Mouse (Mus musculus): ENCODE measurements around the gene Bcl3. TPM values are rescaled to one million over a fixed set of nuclear protein-coding genes. Genes with fewer than 3 reads are reported as not detected.

Gene Bcl3
- polyA plus RNA-seq, 1 experiment from 2014 or later, result 6.9 TPM

DNA sequence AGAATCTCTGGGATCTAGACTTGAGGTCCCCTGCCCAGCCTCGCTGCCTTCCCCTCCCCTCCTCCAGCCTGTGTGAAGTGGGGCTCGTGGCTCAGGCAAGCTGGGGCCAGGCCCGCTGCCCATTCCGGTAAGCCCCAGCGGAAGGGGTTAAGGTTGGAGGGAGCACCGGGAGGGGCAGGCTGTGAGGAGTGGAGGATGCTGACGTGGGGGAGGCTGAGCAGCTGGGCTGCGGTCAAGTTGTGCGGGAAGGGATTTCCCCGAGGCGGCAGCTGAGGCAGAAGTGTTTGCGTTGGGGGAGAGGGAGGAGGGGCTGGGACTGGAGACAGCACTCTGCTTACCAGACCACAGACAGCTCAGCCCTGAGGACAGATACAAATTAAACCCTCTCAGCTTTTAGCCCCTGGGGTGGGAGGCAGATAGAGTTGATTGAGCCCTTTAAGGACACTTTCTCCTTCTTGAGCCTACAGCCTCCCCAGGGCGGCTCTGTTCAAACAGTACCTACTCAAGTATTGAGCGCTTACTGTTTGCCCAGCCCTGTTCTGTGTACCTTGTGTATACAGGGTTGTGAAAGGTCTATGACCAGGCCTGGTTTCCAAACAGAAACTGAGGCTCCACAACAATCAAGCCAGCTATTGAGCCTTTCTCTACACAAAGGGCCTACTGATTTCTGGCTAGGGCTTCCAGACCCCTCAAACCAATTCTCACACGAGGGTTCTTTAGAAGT lies 5.0 kb downstream of the Bcl3 start:
- 5% methylated on average over 15 of the region's 15 CpGs for WGBS
- H3K4me3 ChIP-seq (replicated peaks), result peak overlapping the region; percentile 44
- peaks cover 13% of the 10 kb centered on the region for H3K27me3 ChIP-seq
- H3K9ac ChIP-seq, result no peak overlapping the region
- peak overlapping the region; percentile 70 for H3K4me2 ChIP-seq (replicated peaks)
- ATAC-seq (ENCODE audit: insufficient number of reproducible peaks, low FRiP score, low TSS enrichment, low read depth), result peak; percentile 83
- no peaks in the 10 kb centered on the region for H3K36me3 ChIP-seq
- H3K4me1 ChIP-seq, result peaks cover 38% of the 10 kb centered on the region
- peak overlapping the region; percentile 87 for H3K27ac ChIP-seq (replicated peaks)
- H3K9me3 ChIP-seq (replicated peaks), result no peaks in the 10 kb centered on the region

GRCm38 (mm10) chr7:19816224-19816771 lies 6.3 kb downstream of the Bcl3 start:
- Histone ChIP-seq H3K9ac (peak overlapping the region; percentile 28), H3K9me3 (replicated peaks) (no peaks in the 10 kb centered on the region), H3K4me3 (replicated peaks) (peak overlapping the region; percentile 44), H3K27me3 (peaks cover 13% of the 10 kb centered on the region), H3K36me3 (no peaks in the 10 kb centered on the region), H3K27ac (replicated peaks) (peak overlapping the region; percentile 87), H3K4me2 (replicated peaks) (peak overlapping the region; percentile 70), H3K4me1 (peaks cover 34% of the 10 kb centered on the region)
- whole genome bisulfite sequencing, result 1% methylated on average over 28 of the region's 28 CpGs
- ATAC-seq (ENCODE audit: insufficient number of reproducible peaks, low FRiP score, low TSS enrichment, low read depth), result peak; percentile 75

DNA sequence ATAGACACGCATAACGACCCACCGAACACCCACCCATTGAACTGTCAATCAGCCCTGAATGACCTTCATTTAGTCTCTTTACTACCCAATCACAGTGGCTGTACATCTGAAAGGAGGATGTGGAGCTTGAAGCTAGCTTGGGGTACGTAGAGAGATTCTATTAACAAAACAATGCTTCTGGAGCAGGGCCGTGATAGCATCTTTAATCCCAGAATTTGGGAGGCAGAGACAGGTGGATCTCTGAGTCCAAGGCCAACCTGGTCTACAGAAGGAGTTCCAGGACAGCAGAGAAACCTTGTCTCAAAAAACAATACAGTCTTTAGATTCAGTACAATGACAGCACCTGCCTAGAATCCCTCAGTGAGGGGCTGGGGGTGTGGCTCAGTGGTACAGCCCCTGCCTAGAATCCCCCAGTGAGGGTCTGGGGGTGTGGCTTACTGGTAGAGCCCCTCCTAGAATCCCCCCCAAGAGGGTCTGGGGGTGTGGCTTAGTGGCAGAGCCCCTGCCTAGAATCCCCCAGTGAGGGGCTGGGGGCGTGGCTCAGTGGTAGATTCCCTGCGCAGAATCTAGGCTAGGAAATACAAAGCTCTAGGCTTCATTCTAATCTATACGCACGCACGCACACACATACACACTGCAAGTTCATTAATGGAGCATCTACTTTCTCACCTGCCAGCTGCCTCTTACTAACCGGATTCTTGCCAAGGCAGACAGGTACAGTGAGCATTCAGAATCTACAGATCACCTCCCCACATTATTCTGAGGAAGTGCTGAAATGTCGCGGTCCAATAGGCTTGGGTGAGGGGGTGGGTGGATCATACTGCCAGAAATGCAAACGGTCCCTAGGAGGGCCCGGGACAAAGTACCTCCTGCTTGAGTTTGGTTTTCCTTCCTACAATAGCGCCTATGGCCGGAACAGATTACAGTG lies 7.0 kb downstream of the Bcl3 start:
- WGBS, result 31% methylated on average over 17 of the region's 17 CpGs
- peak; percentile 16; the same call in 1 of the 2 replicates for ATAC-seq (ENCODE audit: insufficient number of reproducible peaks, low FRiP score, low TSS enrichment, low read depth)
- Histone ChIP-seq H3K4me2 (replicated peaks) (peak overlapping the region; percentile 70), H3K9ac (0 out of 2 replicates have a peak overlapping the region, but pooled peaks have one; percentile 28), H3K4me1 (peaks cover 41% of the 10 kb centered on the region), H3K9me3 (replicated peaks) (no peaks in the 10 kb centered on the region), H3K36me3 (no peaks in the 10 kb centered on the region), H3K27ac (replicated peaks) (peak overlapping the region; percentile 87), H3K4me3 (replicated peaks) (peak overlapping the region; percentile 44), H3K27me3 (peaks cover 19% of the 10 kb centered on the region)

- peaks cover 49% of the 10 kb centered on the region for H3K4me1 ChIP-seq
- H3K9ac ChIP-seq, result no peak overlapping the region
- 80% methylated on average over 6 of the region's 6 CpGs for WGBS
- H3K9me3 ChIP-seq (replicated peaks), result no peaks in the 10 kb centered on the region
- H3K36me3 ChIP-seq, result no peaks in the 10 kb centered on the region
- H3K27me3 ChIP-seq, result peaks cover 38% of the 10 kb centered on the region
- no peak overlapping the region for H3K27ac ChIP-seq (replicated peaks)
- no peak overlapping the region for H3K4me2 ChIP-seq (replicated peaks)
- no peak overlapping the region for H3K4me3 ChIP-seq (replicated peaks)
- ATAC-seq (ENCODE audit: insufficient number of reproducible peaks, low FRiP score, low TSS enrichment, low read depth), result no peak
Observed at GRCm38 (mm10) chr7:19813579-19814122, 8.9 kb downstream of the Bcl3 start.

DNA sequence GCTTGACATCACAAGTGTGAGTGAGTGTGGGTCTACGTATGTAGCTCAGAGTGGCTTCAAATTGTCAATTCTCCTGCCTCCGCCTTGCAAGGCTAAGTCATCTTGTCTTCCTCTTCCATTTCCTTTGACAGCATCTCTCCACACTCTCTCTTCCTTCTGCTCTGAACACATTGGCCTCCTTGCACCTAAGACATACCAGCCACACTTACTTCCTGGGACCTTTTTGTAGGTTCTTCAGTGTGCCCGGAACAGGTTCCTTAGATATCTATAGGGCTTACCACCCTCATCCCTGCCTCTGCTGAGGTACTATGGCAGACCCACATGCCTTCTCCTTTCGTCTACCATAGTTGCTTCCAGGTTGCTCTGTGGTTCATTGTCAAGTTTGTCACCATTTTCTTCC lies 9.4 kb downstream of the Bcl3 start:
- peaks cover 40% of the 10 kb centered on the region for H3K27me3 ChIP-seq
- 80% methylated on average over 4 of the region's 4 CpGs for WGBS

GRCm38 (mm10) chr7:19811114-19811513 lies 11.5 kb downstream of the Bcl3 start:
- Histone ChIP-seq H3K9ac (no peak overlapping the region), H3K27me3 (peaks cover 40% of the 10 kb centered on the region), H3K36me3 (no peaks in the 10 kb centered on the region), H3K4me2 (replicated peaks) (peak overlapping the region; percentile 44), H3K4me1 (peaks cover 24% of the 10 kb centered on the region), H3K4me3 (replicated peaks) (peak overlapping the region; percentile 23), H3K27ac (replicated peaks) (no peak overlapping the region), H3K9me3 (replicated peaks) (no peaks in the 10 kb centered on the region)
- 8% methylated on average over 22 of the region's 22 CpGs for WGBS
- ATAC-seq (ENCODE audit: insufficient number of reproducible peaks, low FRiP score, low TSS enrichment, low read depth), result no peak

More for the DNA sequence above, 9.4 kb downstream of the Bcl3 start:
- Histone ChIP-seq H3K4me2 (replicated peaks) (no peak overlapping the region), H3K4me3 (replicated peaks) (no peak overlapping the region), H3K4me1 (peaks cover 44% of the 10 kb centered on the region), H3K27ac (replicated peaks) (no peak overlapping the region), H3K9ac (no peak overlapping the region), H3K36me3 (no peaks in the 10 kb centered on the region), H3K9me3 (replicated peaks) (no peaks in the 10 kb centered on the region)
- ATAC-seq (ENCODE audit: insufficient number of reproducible peaks, low FRiP score, low TSS enrichment, low read depth), result no peak

DNA sequence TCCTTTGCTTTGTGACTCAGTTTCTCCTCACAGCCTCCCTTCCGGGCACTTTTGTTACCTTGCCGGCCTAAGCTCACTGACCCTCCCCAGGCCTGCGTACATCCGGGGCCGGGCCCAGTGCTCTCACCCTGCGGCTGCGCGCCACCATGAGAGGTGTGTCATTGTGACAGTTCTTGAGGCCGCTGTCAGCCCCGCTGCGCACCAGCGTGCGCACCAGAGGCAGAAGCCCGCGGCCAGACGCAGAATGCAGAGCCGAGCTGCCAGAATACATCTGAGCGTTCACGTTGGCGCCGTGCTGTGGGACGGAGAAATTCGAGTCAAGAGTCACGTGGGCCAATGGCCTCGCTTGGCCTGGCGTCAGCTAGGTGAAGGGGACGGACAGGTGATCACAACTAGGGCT lies 13.2 kb downstream of the Bcl3 start:
- no peak for ATAC-seq (ENCODE audit: insufficient number of reproducible peaks, low FRiP score, low TSS enrichment, low read depth)
- peak overlapping the region; percentile 14; the same call in 1 of the 2 replicates for H3K4me3 ChIP-seq (replicated peaks)
- H3K9ac ChIP-seq, result no peak overlapping the region
- H3K4me1 ChIP-seq, result peaks cover 17% of the 10 kb centered on the region
- peaks cover 40% of the 10 kb centered on the region for H3K27me3 ChIP-seq
- H3K36me3 ChIP-seq, result no peaks in the 10 kb centered on the region
- no peak overlapping the region for H3K27ac ChIP-seq (replicated peaks)
- 11% methylated on average over 27 of the region's 27 CpGs for WGBS
- H3K4me2 ChIP-seq (replicated peaks), result peak overlapping the region; percentile 35
- H3K9me3 ChIP-seq (replicated peaks), result no peaks in the 10 kb centered on the region

GRCm38 (mm10) chr7:19806356-19806969 lies 16.1 kb downstream of the Bcl3 start:
- no peak overlapping the region for H3K4me3 ChIP-seq (replicated peaks)
- WGBS, result 80% methylated on average over 8 of the region's 8 CpGs
- H3K9ac ChIP-seq, result no peak overlapping the region
- H3K4me2 ChIP-seq (replicated peaks), result no peak overlapping the region
- peaks cover 16% of the 10 kb centered on the region for H3K4me1 ChIP-seq
- H3K36me3 ChIP-seq, result no peaks in the 10 kb centered on the region
- no peak for ATAC-seq (ENCODE audit: insufficient number of reproducible peaks, low FRiP score, low TSS enrichment, low read depth)
- H3K27ac ChIP-seq (replicated peaks), result no peak overlapping the region
- H3K27me3 ChIP-seq, result peaks cover 31% of the 10 kb centered on the region
- H3K9me3 ChIP-seq (replicated peaks), result no peaks in the 10 kb centered on the region

GRCm38 (mm10) chr7:19802995-19803394 lies 19.6 kb downstream of the Bcl3 start:
- WGBS, result 21% methylated on average over 6 of the region's 7 CpGs
- Histone ChIP-seq H3K36me3 (no peaks in the 10 kb centered on the region), H3K27ac (replicated peaks) (no peak overlapping the region), H3K9me3 (replicated peaks) (no peaks in the 10 kb centered on the region), H3K4me2 (replicated peaks) (no peak overlapping the region), H3K4me3 (replicated peaks) (no peak overlapping the region), H3K9ac (no peak overlapping the region), H3K27me3 (no peaks in the 10 kb centered on the region), H3K4me1 (no peaks in the 10 kb centered on the region)
- ATAC-seq (ENCODE audit: insufficient number of reproducible peaks, low FRiP score, low TSS enrichment, low read depth), result no peak

DNA sequence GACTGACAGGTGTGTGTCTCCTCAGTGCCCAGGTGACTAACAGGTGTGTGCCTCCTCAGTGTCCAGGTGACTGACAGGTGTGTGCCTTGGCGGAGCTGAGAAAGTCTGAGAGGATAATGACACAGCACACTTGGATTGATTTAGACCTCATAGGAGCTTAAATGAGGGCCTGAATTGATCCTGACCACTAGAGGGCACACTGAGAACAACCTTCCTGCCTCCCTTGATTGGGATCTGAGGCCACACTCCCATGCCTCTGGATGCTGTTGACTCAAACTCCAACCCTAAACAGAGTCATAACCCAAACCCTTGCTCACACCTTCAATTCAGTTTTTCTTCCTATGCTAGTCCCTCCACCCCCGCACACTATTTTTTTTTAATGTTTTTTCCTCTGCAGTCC lies 21.8 kb downstream of the Bcl3 start:
- Histone ChIP-seq H3K4me3 (replicated peaks) (no peak overlapping the region), H3K27ac (replicated peaks) (no peak overlapping the region), H3K9ac (no peak overlapping the region), H3K9me3 (replicated peaks) (no peaks in the 10 kb centered on the region), H3K36me3 (no peaks in the 10 kb centered on the region), H3K27me3 (peaks cover 17% of the 10 kb centered on the region), H3K4me2 (replicated peaks) (no peak overlapping the region), H3K4me1 (peaks cover 4% of the 10 kb centered on the region; the same call in 1 of the 2 replicates)
- ATAC-seq (ENCODE audit: insufficient number of reproducible peaks, low FRiP score, low TSS enrichment, low read depth), result no peak
- 22% methylated on average over 2 of the region's 2 CpGs for WGBS

Measured in embryonic facial prominence, embryonic 15.5 days (tissue).